Mouse (Mus musculus): ENCODE data around the gene Abcg4. TPM values are rescaled to one million over a fixed set of nuclear protein-coding genes. Genes with fewer than 3 reads are reported as not detected.
"Not testable (repeated sequence)": the region's sequence is repeated elsewhere in the genome, so short reads cannot be mapped to it uniquely, and the experiment has no call there.

Abcg4 gene
- polyA plus RNA-seq, 1 experiment from 2014 or later: 4.5 TPM

- no peaks in the 10 kb centered on the region for H3K27me3 ChIP-seq (replicated peaks; ENCODE audit: control insufficient read depth, insufficient read depth, low read length)
- ATAC-seq (ENCODE audit: low read depth) (no peak), DNase-seq (ENCODE audit: low spot score) (no peak)
- no peak overlapping the region for H3K27ac ChIP-seq (replicated peaks; ENCODE audit: low read depth, low read length)
- H3K9me3 ChIP-seq (ENCODE audit: control insufficient read depth, low read length): no peaks in the 10 kb centered on the region
- H3K4me3 ChIP-seq (ENCODE audit: low read depth, low read length): no peak overlapping the region
- H3K4me2 ChIP-seq (ENCODE audit: low read depth, low read length): no peak overlapping the region
- H3K4me1 ChIP-seq (ENCODE audit: control insufficient read depth, insufficient read depth, low read length): peaks cover 14% of the 10 kb centered on the region
- WGBS: 72% methylated on average over 6 of the region's 6 CpGs
- H3K36me3 ChIP-seq (ENCODE audit: control insufficient read depth, insufficient read depth, low read length): peaks cover 9% of the 10 kb centered on the region
- H3K9ac ChIP-seq (ENCODE audit: low read depth, low read length): no peak overlapping the region
These were observed 35.7 kb upstream of the Abcg4 start for GRCm38 (mm10) chr9:44324147-44324546.

- H3K27me3 ChIP-seq (replicated peaks; ENCODE audit: control insufficient read depth, insufficient read depth, low read length); H3K4me3 ChIP-seq (ENCODE audit: low read depth, low read length); H3K27ac ChIP-seq (replicated peaks; ENCODE audit: low read depth, low read length); H3K36me3 ChIP-seq (ENCODE audit: control insufficient read depth, insufficient read depth, low read length); ATAC-seq (ENCODE audit: low read depth); DNase-seq (ENCODE audit: low spot score); H3K9me3 ChIP-seq (ENCODE audit: control insufficient read depth, low read length); H3K9ac ChIP-seq (ENCODE audit: low read depth, low read length); H3K4me2 ChIP-seq (ENCODE audit: low read depth, low read length): not testable (repeated sequence)
- H3K4me1 ChIP-seq (ENCODE audit: control insufficient read depth, insufficient read depth, low read length): peaks cover 18% of the 10 kb centered on the region
- 78% methylated on average over 4 of the region's 4 CpGs for WGBS
These were observed 35.2 kb upstream of the Abcg4 start for GRCm38 (mm10) chr9:44323656-44324055.

GRCm38 (mm10) chr9:44320799-44321133 is 32.4 kb upstream of the Abcg4 start:
- peaks cover 11% of the 10 kb centered on the region for H3K36me3 ChIP-seq (ENCODE audit: control insufficient read depth, insufficient read depth, low read length)
- peaks cover 13% of the 10 kb centered on the region for H3K4me1 ChIP-seq (ENCODE audit: control insufficient read depth, insufficient read depth, low read length)
- H3K4me2 ChIP-seq (ENCODE audit: low read depth, low read length): peak overlapping the region; percentile 96
- WGBS: 19% methylated on average over 6 of the region's 6 CpGs
- H3K27me3 ChIP-seq (replicated peaks; ENCODE audit: control insufficient read depth, insufficient read depth, low read length): no peaks in the 10 kb centered on the region
- DNase-seq (ENCODE audit: low spot score): peak; percentile 19
- ATAC-seq (ENCODE audit: low read depth): peak; percentile 23; the same call in 1 of the 2 replicates
- H3K9ac ChIP-seq (ENCODE audit: low read depth, low read length): peak overlapping the region; percentile 87
- peak overlapping the region; percentile 92 for H3K4me3 ChIP-seq (ENCODE audit: low read depth, low read length)
- peak overlapping the region; percentile 70 for H3K27ac ChIP-seq (replicated peaks; ENCODE audit: low read depth, low read length)
- H3K9me3 ChIP-seq (ENCODE audit: control insufficient read depth, low read length): no peaks in the 10 kb centered on the region

- H3K27ac ChIP-seq (replicated peaks; ENCODE audit: low read depth, low read length): peak within 1 kb of the TSS; percentile 70
- under 1% methylated on average over 40 of the region's 67 CpGs for WGBS
- no peaks in the 10 kb centered on the region for H3K27me3 ChIP-seq (replicated peaks; ENCODE audit: control insufficient read depth, insufficient read depth, low read length)
- H3K9ac ChIP-seq (ENCODE audit: low read depth, low read length): peak within 1 kb of the TSS; percentile 87
- peak; percentile 98 for ATAC-seq (ENCODE audit: low read depth)
- H3K4me1 ChIP-seq (ENCODE audit: control insufficient read depth, insufficient read depth, low read length): peaks cover 13% of the 10 kb centered on the region
- H3K4me2 ChIP-seq (ENCODE audit: low read depth, low read length): peak within 1 kb of the TSS; percentile 96
- peak; percentile 99 for DNase-seq (ENCODE audit: low spot score)
- H3K4me3 ChIP-seq (ENCODE audit: low read depth, low read length): peak within 1 kb of the TSS; percentile 92
- no peaks in the 10 kb centered on the region for H3K9me3 ChIP-seq (ENCODE audit: control insufficient read depth, low read length)
- H3K36me3 ChIP-seq (ENCODE audit: control insufficient read depth, insufficient read depth, low read length): peaks cover 17% of the 10 kb centered on the region
These were observed 31.7 kb upstream of the Abcg4 start, which contains the start of gene C2cd2l for GRCm38 (mm10) chr9:44319887-44320798. TSS of gene C2cd2l (minus strand) at chr9:44320285.

GRCm38 (mm10) chr9:44319105-44319886 is 30.9 kb upstream of the Abcg4 start:
- Histone ChIP-seq H3K27ac (replicated peaks; ENCODE audit: low read depth, low read length) (peak overlapping the region; percentile 44), H3K27me3 (replicated peaks; ENCODE audit: control insufficient read depth, insufficient read depth, low read length) (no peaks in the 10 kb centered on the region), H3K9ac (ENCODE audit: low read depth, low read length) (peak overlapping the region; percentile 87), H3K4me1 (ENCODE audit: control insufficient read depth, insufficient read depth, low read length) (peaks cover 13% of the 10 kb centered on the region), H3K36me3 (ENCODE audit: control insufficient read depth, insufficient read depth, low read length) (peaks cover 26% of the 10 kb centered on the region), H3K4me3 (ENCODE audit: low read depth, low read length) (peak overlapping the region; percentile 92), H3K9me3 (ENCODE audit: control insufficient read depth, low read length) (no peaks in the 10 kb centered on the region), H3K4me2 (ENCODE audit: low read depth, low read length) (peak overlapping the region; percentile 96)
- 2% methylated on average over 23 of the region's 37 CpGs for WGBS
- peak; percentile 27 for DNase-seq (ENCODE audit: low spot score)
- peak; percentile 2; the same call in 1 of the 2 replicates for ATAC-seq (ENCODE audit: low read depth)

- Histone ChIP-seq H3K4me2 (ENCODE audit: low read depth, low read length) (peak overlapping the region; percentile 96), H3K4me3 (ENCODE audit: low read depth, low read length) (peak overlapping the region; percentile 92), H3K36me3 (ENCODE audit: control insufficient read depth, insufficient read depth, low read length) (peaks cover 31% of the 10 kb centered on the region), H3K9me3 (ENCODE audit: control insufficient read depth, low read length) (no peaks in the 10 kb centered on the region), H3K27me3 (replicated peaks; ENCODE audit: control insufficient read depth, insufficient read depth, low read length) (no peaks in the 10 kb centered on the region), H3K27ac (replicated peaks; ENCODE audit: low read depth, low read length) (no peak overlapping the region), H3K4me1 (ENCODE audit: control insufficient read depth, insufficient read depth, low read length) (peaks cover 13% of the 10 kb centered on the region), H3K9ac (ENCODE audit: low read depth, low read length) (peak overlapping the region; percentile 87)
- whole genome bisulfite sequencing: 34% methylated on average over 3 of the region's 3 CpGs
- no peak for DNase-seq (ENCODE audit: low spot score)
- ATAC-seq (ENCODE audit: low read depth): no peak
These were observed 30.3 kb upstream of the Abcg4 start for GRCm38 (mm10) chr9:44318826-44319095.

GRCm38 (mm10) chr9:44318076-44318825 is 29.8 kb upstream of the Abcg4 start:
- peak overlapping the region; percentile 92; the same call in 1 of the 2 replicates for H3K4me3 ChIP-seq (ENCODE audit: low read depth, low read length)
- ATAC-seq (ENCODE audit: low read depth) (no peak), DNase-seq (ENCODE audit: low spot score) (no peak)
- peak overlapping the region; percentile 96 for H3K4me2 ChIP-seq (ENCODE audit: low read depth, low read length)
- no peaks in the 10 kb centered on the region for H3K27me3 ChIP-seq (replicated peaks; ENCODE audit: control insufficient read depth, insufficient read depth, low read length)
- H3K9me3 ChIP-seq (ENCODE audit: control insufficient read depth, low read length): no peaks in the 10 kb centered on the region
- 64% methylated on average over 5 of the region's 5 CpGs for WGBS
- peaks cover 13% of the 10 kb centered on the region for H3K4me1 ChIP-seq (ENCODE audit: control insufficient read depth, insufficient read depth, low read length)
- H3K9ac ChIP-seq (ENCODE audit: low read depth, low read length): peak overlapping the region; percentile 87
- H3K36me3 ChIP-seq (ENCODE audit: control insufficient read depth, insufficient read depth, low read length): peaks cover 36% of the 10 kb centered on the region
- H3K27ac ChIP-seq (replicated peaks; ENCODE audit: low read depth, low read length): no peak overlapping the region

GRCm38 (mm10) chr9:44317452-44317851 is 29.0 kb upstream of the Abcg4 start:
- Histone ChIP-seq H3K36me3 (ENCODE audit: control insufficient read depth, insufficient read depth, low read length) (peaks cover 44% of the 10 kb centered on the region), H3K4me2 (ENCODE audit: low read depth, low read length) (no peak overlapping the region), H3K4me3 (ENCODE audit: low read depth, low read length) (no peak overlapping the region), H3K4me1 (ENCODE audit: control insufficient read depth, insufficient read depth, low read length) (peaks cover 13% of the 10 kb centered on the region), H3K27me3 (replicated peaks; ENCODE audit: control insufficient read depth, insufficient read depth, low read length) (no peaks in the 10 kb centered on the region), H3K9me3 (ENCODE audit: control insufficient read depth, low read length) (no peaks in the 10 kb centered on the region), H3K9ac (ENCODE audit: low read depth, low read length) (no peak overlapping the region), H3K27ac (replicated peaks; ENCODE audit: low read depth, low read length) (no peak overlapping the region)
- DNase-seq (ENCODE audit: low spot score): no peak
- 73% methylated on average over 4 of the region's 4 CpGs for WGBS
- no peak for ATAC-seq (ENCODE audit: low read depth)
